Comparison of ENCODE assay signal across 28 mouse cellular contexts in genomic region chr8:107108089-107108488, GRCm38 (mm10). TPM values are rescaled to one million over a fixed set of nuclear protein-coding genes. Genes with fewer than 3 reads are reported as not detected.
"Had no signal": no experiment of that assay in that cellular context is flagged by ENCODE, and none has a peak within 500 bp of the region (broad histone marks: within the 10 kb centered on the region; RNA-seq: fewer than 3 reads in every experiment).

No protein-coding gene starts in this region.

RNA-seq across cellular contexts. Expression of gene Tmed6, which starts 42.6 kb away (rescaled TPM):
- total RNA-seq: heart, postnatal 10 days; heart, postnatal 14 days; heart, postnatal 25 days; heart, postnatal 36 days; heart, postnatal 4 days; hematopoietic stem cell, adult 5-6 weeks; hindbrain, postnatal 0 days; layer of hippocampus, adult 18-20 months; layer of hippocampus, adult 8-10 months; layer of hippocampus, postnatal 10 days; layer of hippocampus, postnatal 14 days; layer of hippocampus, postnatal 25 days; layer of hippocampus, postnatal 36 days; left cerebral cortex, adult 18-20 months; left cerebral cortex, adult 2 months; left cerebral cortex, adult 8-10 months had no signal
- polyA plus RNA-seq: heart, embryonic 13.5 days; heart, embryonic 14.5 days; heart, embryonic 15.5 days; heart, embryonic 16.5 days; heart, postnatal 0 days; hindbrain, embryonic 10.5 days; hindbrain, embryonic 11.5 days; hindbrain, embryonic 12.5 days; hindbrain, embryonic 13.5 days; hindbrain, embryonic 14.5 days; hindbrain, embryonic 15.5 days; hindbrain, embryonic 16.5 days; hindbrain, postnatal 0 days had no signal
